Mouse (Mus musculus): ENCODE results near the gene Thsd4. TPM values are rescaled to one million over a fixed set of nuclear protein-coding genes. Genes with fewer than 3 reads are reported as not detected.
A peak's percentile ranks its signal among the peaks of the same experiment; 100 is the strongest.

Thsd4 gene
- total RNA-seq, 2 experiments from 2014 or later = 7.5 to 8.9 TPM

DNA sequence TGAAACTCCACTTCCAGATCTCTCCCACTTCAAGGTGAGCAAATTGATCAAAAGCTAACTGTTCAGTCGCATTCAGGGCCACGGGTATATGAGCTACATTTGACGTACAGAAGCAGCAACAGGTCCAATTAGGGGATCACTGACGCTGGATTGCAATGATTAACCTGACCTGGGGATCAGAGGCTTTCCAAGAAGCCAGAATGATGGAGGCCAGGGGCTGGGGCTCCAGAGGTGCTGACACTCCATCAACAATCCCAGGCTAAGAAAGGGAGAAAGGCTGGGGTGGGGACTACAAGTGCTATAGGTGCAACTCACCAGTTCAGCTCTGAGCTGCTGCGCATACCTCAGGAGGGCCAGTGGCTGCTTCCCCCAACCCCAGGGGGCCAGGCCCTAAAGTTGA, 703 bp downstream of the Thsd4 start:
- intact Hi-C loops (cut with DNase I) = loop anchor here (10.0 kb wide), 1 partner anchor 246 kb away; no protein-coding TSS in a partner anchor
- DNase-seq (ENCODE audit: low spot score in 2 of 2) = no peak

DNA sequence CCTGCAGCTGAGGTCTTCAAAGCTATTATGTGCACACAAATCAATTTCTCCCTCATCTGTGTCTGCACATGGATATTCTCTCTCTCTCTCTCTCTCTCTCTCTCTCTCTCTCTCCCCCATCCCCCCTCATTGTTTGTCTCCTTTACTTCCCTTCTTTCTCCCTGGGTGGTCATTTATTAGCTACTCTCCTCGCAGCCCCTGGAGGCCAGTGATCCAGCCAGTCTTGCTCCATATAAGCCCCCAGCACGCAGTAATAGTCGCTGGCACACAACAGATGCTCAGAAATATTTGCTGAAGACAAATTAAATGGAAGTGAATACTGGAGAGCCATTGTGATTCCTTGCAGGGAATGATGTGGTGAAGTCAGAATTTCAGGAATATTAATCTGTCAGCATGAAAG, 2.2 kb downstream of the Thsd4 start:
- intact Hi-C loops (cut with DNase I) = no loop called here
- DNase-seq (ENCODE audit: low spot score in 2 of 2) = no peak

DNA sequence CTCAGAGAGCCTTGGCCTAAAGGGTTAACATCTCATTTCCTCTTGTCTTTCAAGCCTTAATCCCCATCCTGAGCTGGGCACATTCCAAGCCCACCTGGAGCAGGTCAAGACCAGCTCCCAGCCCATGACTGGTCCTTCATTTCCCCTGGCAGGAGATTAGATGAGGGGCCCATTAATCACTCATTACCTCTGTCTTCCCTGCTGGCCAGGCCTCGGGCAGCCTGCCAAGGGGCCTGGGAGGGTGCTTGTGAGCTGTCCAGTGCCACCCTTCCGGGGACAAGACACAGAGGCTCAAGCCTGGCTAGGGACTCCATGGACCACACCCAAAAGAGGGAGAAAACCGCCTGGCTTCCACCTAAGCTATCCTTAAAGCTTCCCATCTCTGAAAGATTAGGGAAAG, 3.6 kb downstream of the Thsd4 start:
- DNase-seq (ENCODE audit: low spot score in 2 of 2) = no peak
- intact Hi-C loops (cut with DNase I) = no loop called here

DNA sequence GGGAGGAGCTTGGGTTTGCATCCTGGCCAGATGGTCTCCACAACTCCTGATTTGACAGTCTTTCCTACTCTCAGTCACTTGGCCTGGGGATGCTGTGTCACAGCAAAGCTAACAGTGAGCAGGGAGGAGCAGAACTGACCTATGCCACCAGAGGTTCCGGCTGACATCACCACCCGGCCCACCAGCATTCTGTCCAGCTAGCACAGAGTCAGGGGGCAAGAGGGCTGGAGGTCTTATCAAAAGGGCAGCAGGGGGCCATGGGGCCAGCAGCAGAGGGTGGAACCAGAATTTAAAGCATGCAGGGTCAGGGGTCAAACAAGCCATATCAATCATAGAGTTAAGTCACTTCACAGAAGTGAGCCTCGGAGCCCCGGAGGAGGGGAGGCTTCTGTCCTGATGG, 4.7 kb downstream of the Thsd4 start:
- no peak for DNase-seq (ENCODE audit: low spot score in 2 of 2)
- intact Hi-C loops (cut with DNase I) = no loop called here

DNA sequence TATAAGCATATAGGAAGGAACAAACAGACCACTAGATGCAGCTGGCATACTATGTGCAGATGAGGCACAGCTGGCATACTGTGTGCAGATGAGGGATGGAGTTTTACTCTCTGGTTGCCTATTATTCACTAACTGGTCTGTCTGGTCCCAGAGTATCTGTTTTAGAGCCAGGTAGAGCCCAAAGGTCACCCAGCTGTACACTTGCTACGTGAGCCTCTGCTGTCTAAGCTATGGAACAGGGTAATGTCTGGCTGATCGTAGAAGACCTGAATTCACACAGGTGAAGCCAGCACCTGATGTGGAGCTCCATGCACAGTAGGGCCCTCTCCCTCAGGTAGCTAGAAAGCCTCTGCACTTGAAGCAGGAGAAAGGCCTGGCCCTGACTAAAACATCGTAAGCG, 5.5 kb downstream of the Thsd4 start:
- intact Hi-C loops (cut with DNase I) = no loop called here
- no peak for DNase-seq (ENCODE audit: low spot score in 2 of 2)

DNA sequence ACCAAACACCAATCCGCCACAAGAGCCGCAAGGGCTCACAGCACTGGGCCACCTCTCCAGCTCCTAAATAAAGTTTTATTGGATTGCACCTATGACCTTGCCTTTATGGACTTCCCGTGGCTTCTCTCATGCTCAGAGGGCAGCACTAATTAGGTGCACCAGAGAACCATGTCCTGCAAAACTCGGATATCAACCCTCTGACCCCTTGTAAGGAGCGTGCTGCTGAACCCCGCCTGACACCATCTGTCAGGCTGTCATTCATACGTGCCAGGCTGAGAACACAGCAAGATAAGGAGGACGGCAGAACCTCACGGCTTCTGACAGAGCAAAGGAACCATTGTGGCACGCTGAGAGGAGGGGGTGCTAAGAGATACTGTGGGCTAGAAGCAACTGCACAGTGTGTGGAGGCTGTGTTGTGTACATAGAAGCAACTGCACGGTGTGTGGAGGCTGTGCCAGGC, 8.5 kb downstream of the Thsd4 start:
- intact Hi-C loops (cut with DNase I) = no loop called here
- DNase-seq (ENCODE audit: low spot score in 2 of 2) = no peak

DNA sequence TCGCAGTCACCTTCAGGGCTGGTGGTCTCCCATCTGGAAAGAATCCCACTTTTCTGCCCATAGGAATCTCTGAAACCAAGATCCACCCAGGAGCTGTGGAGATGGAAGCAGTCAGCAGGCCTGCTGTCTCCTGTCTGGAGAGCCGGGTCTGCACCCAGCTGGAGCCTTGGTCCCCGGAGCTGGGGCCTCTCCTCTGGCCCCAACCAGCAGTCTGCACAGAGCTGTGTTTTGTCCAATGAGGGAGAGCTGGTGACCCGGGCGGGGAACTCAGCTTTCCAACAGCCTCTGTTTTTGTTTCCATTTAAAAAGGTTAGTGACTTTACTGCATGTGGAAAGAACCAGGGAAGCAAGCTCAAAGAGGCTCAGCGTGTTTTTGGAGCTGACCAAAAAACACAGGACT, 11.0 kb downstream of the Thsd4 start:
- intact Hi-C loops (cut with DNase I) = no loop called here
- DNase-seq (ENCODE audit: low spot score in 2 of 2) = no peak

DNA sequence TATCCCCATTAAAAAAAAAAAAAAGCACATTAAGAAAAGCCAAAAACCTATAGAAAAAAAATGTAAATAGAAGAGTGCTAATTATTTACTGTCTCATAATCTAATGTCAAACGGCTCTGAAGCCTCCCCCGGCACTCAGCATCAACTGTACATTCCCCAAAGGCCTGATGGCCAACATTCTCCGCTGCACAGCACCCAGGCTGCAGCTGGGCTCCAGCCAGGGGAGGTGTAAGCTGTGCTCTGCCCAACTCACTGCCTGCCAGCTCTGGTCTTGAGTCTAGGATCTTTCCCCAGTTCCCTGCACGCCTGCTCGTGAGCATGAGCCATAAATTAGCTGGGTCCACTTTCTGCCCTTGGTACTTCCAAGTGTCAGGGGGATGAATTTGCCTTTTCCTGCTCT, 15.7 kb downstream of the Thsd4 start:
- intact Hi-C loops (cut with DNase I) = no loop called here
- DNase-seq (ENCODE audit: low spot score in 2 of 2) = no peak

DNA sequence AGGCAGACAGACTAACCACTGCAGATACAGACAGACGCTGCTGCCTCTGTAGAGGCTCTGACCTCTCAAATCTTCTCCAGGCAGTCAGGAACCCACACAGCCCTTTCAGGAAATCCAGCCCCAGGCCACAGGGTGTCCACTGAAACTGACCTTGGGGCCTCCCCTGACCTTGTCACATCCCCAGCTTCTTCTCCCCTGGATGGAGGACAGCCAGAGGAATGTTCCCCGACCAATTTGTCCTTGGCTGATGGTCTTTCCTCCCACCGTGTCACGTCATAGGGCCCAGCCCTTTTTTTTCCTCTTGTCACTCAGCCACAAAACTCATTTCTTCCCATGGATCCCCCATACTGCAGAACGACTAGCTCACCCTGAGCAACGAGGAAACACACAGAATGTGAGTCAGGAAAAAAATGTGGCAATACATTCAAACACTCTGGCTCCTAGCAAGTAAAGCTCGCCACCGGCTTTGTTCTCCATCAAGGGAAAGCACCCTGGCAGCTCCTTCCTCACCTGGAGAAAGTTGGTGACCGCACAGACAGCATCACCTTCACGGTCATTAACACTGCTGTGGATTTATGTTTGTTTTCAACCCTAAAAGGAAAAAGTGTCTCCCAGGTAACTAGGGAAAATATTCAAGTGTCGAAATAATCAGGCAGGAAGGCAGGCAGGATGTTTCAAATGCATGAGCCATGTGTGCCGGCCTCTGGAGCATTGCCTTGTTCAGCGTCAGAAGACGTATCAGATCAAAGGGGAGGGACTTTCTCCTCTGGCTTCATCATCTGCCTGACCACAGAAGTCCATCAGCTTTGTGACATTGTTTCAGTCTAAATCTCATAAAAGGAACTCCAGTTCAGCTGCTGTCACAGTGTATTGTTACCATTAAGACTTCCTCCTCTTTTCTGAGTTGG, 17.2 kb downstream of the Thsd4 start:
- intact Hi-C loops (cut with DNase I) = no loop called here
- no peak for DNase-seq (ENCODE audit: low spot score in 2 of 2)

DNA sequence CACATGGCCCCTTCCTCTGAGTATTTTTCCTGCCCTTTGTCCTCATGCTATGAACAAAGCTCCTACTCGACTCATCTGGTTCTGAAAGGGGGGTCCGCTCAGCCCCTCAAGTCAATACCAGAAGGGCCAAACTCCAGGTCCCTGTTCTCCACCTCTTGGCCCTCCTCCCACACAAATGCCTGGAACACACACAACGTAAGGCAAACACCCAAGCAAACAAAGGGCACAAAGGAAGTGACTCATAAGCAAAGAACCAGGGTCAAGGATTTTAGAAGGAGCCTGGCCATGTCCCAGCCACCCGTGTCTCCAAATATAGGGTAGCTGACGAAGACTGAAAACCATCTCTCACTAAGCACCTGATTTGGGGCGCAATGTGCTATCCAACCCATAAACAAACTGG, 19.6 kb downstream of the Thsd4 start:
- DNase-seq (ENCODE audit: low spot score in 2 of 2) = no peak
- intact Hi-C loops (cut with DNase I) = no loop called here

DNA sequence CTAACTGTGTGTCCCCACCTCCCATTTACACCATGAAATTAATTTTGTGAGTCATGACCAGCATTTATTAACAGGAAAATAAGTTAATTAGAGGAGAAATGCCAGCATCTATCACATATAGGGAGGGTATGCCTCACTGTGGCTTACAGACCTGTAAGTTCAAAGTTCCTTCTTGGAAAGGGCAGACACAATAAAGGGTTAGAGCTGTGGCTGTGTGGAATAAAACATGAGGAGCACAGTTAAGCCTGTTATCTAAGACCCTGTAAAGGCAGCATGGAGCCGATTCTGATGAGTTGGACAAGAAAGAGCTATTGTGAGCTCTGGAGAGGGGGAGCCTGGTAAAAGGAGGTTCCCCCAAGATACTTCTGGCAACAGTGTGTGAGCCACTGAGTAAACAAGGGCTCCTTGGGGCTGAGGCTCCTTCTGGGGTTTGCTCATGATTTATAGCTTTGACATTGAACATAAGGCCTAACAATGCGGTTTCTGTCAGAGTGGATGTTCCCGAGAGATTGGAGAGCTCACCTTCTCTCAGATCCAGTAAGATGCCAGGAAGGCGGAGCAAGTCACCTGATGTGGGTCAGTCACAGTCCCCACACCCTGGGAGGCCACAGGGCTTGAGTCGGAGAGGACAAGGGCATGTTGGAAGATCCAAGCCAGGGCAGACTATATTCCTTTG, 20.2 kb downstream of the Thsd4 start:
- DNase-seq (ENCODE audit: low spot score in 2 of 2) = no peak
- intact Hi-C loops (cut with DNase I) = no loop called here

DNA sequence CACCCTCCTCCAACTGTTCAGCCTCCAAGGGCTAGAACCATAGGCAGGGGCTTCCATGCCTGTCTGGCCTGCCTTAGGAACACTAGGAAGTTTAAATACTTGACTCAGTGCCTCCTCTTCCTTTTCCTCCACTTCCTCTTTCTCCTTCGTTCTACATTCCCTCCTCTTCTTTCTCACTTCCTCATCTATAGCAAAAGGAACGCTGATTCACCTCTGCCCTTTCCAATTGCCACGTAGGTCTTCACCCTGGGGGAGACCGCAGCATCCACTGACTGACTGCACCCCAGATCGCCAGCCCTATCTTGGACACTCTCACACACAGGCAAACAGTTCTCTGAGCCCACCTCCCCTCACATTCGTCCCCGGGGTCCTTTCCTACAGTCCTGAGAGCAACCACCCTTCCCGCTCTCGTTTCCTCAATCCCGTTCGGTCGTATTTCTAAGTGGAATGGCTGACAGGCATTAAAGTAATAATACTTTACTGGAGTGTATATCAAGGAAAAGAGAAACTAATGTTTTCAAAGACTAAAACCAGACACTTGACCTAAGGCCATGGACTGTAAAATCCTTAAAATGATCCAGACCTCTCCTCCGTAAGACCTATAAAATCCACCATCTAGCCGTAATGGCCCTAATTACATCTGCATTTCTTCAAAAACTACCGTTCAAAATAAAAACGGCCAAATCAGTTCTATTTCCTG, 29.4 kb downstream of the Thsd4 start:
- intact Hi-C loops (cut with DNase I) = no loop called here
- DNase-seq (ENCODE audit: low spot score in 2 of 2) = no peak

DNA sequence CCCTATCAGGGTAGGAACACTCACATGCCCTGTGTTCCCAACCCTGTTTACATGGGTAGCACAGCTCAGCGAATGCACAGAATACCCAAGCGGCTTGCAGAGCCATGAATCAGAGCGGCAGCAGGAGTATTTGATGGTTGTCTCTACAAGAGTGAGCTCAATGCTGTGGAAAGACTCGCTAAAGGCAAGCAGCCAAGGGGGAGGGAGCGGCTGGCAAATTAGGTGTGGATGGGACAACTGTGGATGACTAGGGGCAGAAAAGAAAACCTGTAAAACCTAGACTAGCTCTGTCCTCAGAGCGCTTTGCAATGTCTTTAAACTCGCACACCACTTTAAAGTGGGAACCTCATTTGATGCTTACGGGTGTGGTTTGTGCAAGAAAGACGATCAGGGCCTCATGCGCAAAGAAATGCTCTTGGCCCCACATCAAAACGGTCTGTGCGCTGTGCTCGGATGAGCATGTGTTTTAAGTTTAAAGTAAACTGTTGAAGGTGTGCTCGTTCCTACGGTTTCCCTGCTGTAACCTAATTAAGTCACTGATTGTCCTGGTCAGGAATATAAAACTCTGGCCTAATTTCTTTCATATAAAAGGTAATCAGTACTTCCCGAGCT, 30.3 kb downstream of the Thsd4 start:
- DNase-seq (ENCODE audit: low spot score in 2 of 2) = no peak
- intact Hi-C loops (cut with DNase I) = no loop called here

DNA sequence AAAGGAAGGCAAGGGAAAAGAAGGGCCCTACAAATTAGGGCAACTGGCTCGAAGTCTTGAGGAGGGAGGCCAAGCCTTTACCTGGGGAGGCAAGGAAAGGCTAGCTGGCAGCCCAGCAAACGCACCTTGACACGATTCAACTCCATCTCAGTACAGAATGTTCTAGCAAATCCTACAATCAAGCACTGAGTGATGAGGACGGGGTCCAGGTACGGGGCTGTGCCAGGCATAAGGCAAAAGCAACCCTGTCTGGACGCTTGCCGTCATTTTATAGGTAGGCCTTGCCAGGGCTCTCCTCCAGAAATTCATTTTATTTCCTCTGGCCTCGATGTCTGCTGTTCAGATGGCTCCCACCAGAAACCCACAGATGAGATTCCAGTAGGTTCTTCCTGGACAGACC, 30.8 kb downstream of the Thsd4 start:
- intact Hi-C loops (cut with DNase I) = no loop called here
- DNase-seq (ENCODE audit: low spot score in 2 of 2) = no peak

DNA sequence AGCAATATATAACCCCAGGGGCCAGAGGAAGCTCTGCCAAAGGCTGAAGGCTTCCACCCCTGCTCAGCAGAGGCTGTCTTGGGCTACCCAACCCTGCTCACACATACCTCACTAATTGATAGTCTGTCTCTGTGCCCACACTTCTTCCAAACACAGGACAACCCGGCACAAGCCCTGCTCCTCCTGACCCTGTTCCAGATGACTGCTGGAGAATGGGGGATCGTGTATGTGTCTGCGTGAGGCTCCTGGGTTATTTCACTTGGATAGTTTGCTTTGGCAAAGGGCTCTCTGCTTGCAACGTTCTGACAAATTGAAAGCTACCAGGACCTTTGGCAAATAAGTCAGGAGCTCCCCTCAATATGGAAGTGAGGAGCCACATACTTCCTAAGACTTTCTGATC, 33.0 kb downstream of the Thsd4 start:
- intact Hi-C loops (cut with DNase I) = no loop called here
- no peak for DNase-seq (ENCODE audit: low spot score in 2 of 2)

DNA sequence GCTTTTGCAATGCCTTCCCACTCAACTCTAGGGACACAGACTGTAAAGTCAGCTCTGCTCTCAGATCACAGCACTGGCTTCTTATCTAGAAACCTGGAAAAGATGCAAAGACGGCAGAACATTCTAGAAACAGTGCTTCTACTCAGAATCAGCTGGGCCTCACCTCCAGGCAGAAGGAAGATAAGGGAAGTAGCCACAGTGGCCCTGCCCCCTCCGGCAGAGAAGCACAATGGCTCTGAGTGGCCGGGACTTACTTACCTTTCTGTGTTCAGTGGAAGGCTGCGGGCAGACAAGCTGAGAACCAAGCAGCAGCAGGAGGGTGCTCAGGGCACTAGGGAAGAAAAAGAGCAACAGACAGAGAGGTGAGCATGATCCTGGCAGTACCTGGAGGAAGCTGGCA, 39.7 kb downstream of the Thsd4 start:
- DNase-seq (ENCODE audit: low spot score in 2 of 2) = no peak
- intact Hi-C loops (cut with DNase I) = no loop called here

DNA sequence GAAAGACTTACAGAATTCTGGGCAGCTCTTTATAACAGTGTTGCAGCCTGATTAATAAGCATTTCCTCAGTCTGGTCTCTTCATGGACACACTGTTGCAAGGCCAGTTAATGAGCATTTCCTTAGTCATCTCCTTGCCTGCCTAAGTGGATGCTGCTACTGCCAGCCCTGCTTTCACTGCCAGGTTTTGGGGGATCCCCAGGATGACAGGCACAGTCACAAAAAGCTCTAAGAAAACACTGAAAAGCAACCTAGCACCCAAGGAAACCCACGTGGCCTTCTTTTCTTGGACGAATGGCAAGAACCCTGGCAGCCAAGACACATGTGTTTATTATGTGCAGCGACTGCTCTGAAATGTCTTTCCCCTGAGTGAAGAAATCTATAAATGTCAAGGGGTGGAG, 41.8 kb downstream of the Thsd4 start:
- intact Hi-C loops (cut with DNase I) = no loop called here
- peak; percentile 12 to 62 for DNase-seq (ENCODE audit: low spot score in 2 of 2)

DNA sequence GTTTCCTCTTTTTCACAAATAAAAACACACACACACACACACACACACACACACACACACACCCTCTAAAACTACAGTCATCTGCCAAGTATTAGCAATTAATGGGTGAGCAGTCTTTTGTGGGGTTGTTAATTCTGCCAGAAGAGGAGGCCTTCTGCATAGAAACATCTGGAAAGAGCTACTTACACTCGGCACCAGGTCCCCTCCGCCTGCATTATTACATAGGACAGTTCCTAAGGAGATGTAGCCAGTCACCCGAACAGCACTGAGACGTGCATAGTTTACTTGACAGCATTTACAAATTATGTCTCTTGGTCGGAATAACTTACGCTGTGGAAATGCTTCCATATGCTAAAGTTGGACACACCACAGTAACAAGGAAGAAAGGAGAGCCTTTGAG, 43.0 kb downstream of the Thsd4 start:
- intact Hi-C loops (cut with DNase I) = no loop called here
- DNase-seq (ENCODE audit: low spot score in 2 of 2) = no peak

DNA sequence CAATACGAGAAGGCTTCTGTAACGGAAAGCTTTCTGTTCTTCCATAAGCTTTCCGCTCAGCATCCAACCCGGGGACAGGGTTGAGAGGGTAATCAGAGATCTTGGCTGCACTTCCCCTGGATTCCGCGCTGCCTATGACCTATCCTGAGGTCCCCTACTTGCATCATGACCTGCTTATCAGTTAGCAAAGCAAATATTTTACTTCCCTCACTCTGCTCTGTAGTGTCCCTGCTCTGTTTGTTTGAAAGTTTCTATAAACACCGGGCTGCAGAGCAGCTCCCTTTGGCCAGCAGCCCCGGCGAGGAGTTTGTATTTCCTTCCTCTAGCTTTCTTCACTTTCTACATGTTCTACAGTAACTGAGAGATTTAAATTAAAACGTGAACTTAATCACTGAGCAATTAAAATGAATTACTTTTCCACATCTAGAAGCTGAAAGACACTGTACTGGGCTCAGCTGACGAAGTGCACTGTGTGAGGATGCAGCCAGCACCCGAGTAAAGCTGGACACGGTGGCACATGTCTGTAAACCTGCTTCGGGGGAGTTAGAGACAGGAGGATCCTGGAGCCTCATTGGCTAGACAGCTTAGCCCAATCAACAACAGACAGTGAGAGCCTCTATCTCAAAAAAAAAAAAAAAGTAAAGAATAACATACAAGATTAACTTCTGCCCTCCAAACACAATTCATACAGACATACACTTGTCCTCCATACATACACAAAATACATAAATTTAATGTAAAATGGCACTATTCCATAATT, 43.7 kb downstream of the Thsd4 start:
- intact Hi-C loops (cut with DNase I) = no loop called here
- no peak for DNase-seq (ENCODE audit: low spot score in 2 of 2)

All from left cerebral cortex, postnatal 14 days (tissue).